Mouse (Mus musculus): ENCODE data around the gene Krt31. TPM values are rescaled to one million over a fixed set of nuclear protein-coding genes. Genes with fewer than 3 reads are reported as not detected.

The Krt31 gene
- polyA plus RNA-seq (2012; rRNA removed) = not detected in 2 replicates

DNA sequence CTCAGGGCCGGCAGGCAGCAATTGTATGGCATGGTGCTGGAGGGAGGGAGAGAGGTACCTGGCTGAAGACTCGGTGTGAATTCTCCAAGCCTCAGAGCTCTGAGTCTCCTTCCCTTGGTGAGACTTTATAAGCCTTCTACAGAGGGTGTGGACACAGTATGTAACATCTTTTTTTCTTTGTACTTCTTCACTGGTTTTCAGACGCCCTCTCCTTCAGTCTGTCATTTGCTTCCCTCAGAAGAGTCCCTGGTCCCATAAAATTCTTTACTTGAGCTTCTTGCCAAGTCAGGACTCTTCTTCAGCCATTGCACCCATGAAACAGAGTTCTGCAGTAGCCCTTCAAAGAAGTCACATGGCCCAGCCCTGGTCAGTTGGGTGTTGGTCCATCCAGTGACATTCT is at the start of gene Krt31:
Krt31 (minus strand) TSS at position 101 of the 400 bp plus-strand sequence.

GRCm38 (mm10) chr11:100096141-100096540 is 45.8 kb upstream of the Krt31 start, which contains the start of gene Krt35:
TSS of gene Krt35 (minus strand) at chr11:100096241.

DNA sequence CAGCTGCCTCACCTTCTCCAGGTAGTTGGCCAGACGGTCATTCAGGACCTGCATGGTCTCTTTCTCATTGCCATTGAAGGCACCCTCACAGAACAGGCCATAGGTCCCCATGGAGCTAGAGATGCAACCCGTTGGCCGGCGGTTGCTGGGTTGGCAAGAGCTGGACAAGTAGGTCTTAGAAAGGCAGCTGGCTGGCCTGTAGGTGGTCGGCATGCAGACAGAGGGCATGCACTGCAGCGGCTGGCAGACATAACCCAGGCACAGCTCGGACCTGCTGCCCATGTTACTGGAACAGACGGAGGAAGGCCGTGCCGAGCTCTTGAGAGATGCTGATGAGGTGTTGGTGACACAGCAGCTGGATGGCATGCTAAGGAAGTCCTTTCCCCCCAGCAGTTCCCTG is 37.5 kb upstream of the Krt31 start, which contains the start of gene Krt32:
Krt32 (minus strand) TSS at position 366 of the 400 bp plus-strand sequence.

GRCm38 (mm10) chr11:100041454-100041853 is 8.9 kb downstream of the Krt31 start, which contains the start of gene Krt34:
TSS of gene Krt34 (minus strand) at chr11:100041554.

DNA sequence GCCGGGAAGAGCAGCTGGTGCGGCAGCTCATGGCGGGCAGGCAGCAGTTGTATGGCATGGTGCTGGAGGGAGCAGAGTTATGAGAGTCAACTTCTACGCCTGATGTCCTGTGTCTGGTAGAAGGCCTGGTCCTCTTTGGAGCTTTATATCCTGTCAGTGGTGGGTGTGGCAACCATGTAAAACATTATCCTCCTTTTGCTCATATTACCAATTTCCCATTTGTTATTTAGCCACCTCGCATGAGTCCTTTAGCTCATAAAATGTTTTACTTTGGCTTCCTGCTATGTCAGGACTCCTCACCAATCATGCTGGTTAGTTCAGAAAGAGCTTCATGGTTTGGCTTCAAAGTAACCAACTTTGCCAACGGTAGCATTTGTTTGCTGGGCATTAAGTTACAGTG is 20.6 kb downstream of the Krt31 start, which contains the start of gene Krt33b:
Krt33b (minus strand) TSS at position 101 of the 400 bp plus-strand sequence.

GRCm38 (mm10) chr11:100016112-100016511 is 34.2 kb downstream of the Krt31 start, which contains the start of gene Krt33a:
TSS of gene Krt33a (minus strand) at chr11:100016212.

Other genes with a start within 250 kb of the Krt31 start
- gene Gm11554, start 246.1 kb downstream of the Krt31 start, polyA plus RNA-seq (2012; rRNA removed) = not detected in 2 replicates
- gene Krtap4-13, start 240.7 kb downstream of the Krt31 start, polyA plus RNA-seq (2012; rRNA removed) = not detected in 2 replicates
- gene Gm11564, start 234.9 kb downstream of the Krt31 start, polyA plus RNA-seq (2012; rRNA removed) = not detected in 2 replicates
- not detected in 2 replicates for gene 2300003K06Rik, start 212.5 kb downstream of the Krt31 start, polyA plus RNA-seq (2012; rRNA removed)
- 0.09 and 0.10 TPM in 2 replicates for gene Krtap4-16, start 198.9 kb downstream of the Krt31 start, polyA plus RNA-seq (2012; rRNA removed)
- not detected in 2 replicates for gene Gm11568, start 192.6 kb downstream of the Krt31 start, polyA plus RNA-seq (2012; rRNA removed)
- gene Gm11559, start 186.1 kb downstream of the Krt31 start, polyA plus RNA-seq (2012; rRNA removed) = not detected in 2 replicates
- gene Krtap9-1, start 177.2 kb downstream of the Krt31 start, polyA plus RNA-seq (2012; rRNA removed) = not detected in 2 replicates
- not detected in 2 replicates for gene Gm11567, start 171.4 kb downstream of the Krt31 start, polyA plus RNA-seq (2012; rRNA removed)
- gene Krtap31-1, start 142.6 kb downstream of the Krt31 start, polyA plus RNA-seq (2012; rRNA removed) = not detected in 2 replicates
- not detected in 2 replicates for gene Gm11565, start 135.8 kb downstream of the Krt31 start, polyA plus RNA-seq (2012; rRNA removed)
- gene Krtap31-2, start 114.3 kb downstream of the Krt31 start, polyA plus RNA-seq (2012; rRNA removed) = not detected in 2 replicates
- not detected in 2 replicates for gene Krtap9-5, start 102.1 kb downstream of the Krt31 start, polyA plus RNA-seq (2012; rRNA removed)
- not detected in 2 replicates for gene Krtap29-1, start 71.5 kb downstream of the Krt31 start, polyA plus RNA-seq (2012; rRNA removed)
- not detected in 2 replicates for gene Krtap16-1, start 64.0 kb downstream of the Krt31 start, polyA plus RNA-seq (2012; rRNA removed)
- gene Krtap17-1, start 56.6 kb downstream of the Krt31 start, polyA plus RNA-seq (2012; rRNA removed) = not detected in 2 replicates
- gene Krt33a, start 34.3 kb downstream of the Krt31 start, polyA plus RNA-seq (2012; rRNA removed) = not detected in 2 replicates
- not detected in 2 replicates for gene Krt33b, start 20.7 kb downstream of the Krt31 start, polyA plus RNA-seq (2012; rRNA removed)
- gene Krt34, start 9.0 kb downstream of the Krt31 start, polyA plus RNA-seq (2012; rRNA removed) = not detected in 2 replicates
- not detected in 2 replicates for gene Krt32, start 37.7 kb upstream of the Krt31 start, polyA plus RNA-seq (2012; rRNA removed)
- gene Krt35, start 45.7 kb upstream of the Krt31 start, polyA plus RNA-seq (2012; rRNA removed) = not detected in 2 replicates
- gene Krt36, start 55.1 kb upstream of the Krt31 start, polyA plus RNA-seq (2012; rRNA removed) = not detected in 2 replicates
- gene Krt13, start 71.0 kb upstream of the Krt31 start, polyA plus RNA-seq (2012; rRNA removed) = 0.03 TPM in 1 of 2 replicates, not detected in the other
- gene Krt15, start 85.4 kb upstream of the Krt31 start, polyA plus RNA-seq (2012; rRNA removed) = 0.07 and 0.50 TPM in 2 replicates
- gene Krt19, start 98.1 kb upstream of the Krt31 start, polyA plus RNA-seq (2012; rRNA removed) = 1.4 and 4.5 TPM in 2 replicates
- gene Krt9, start 142.7 kb upstream of the Krt31 start, polyA plus RNA-seq (2012; rRNA removed) = not detected in 2 replicates
- gene Krt14, start 157.0 kb upstream of the Krt31 start, polyA plus RNA-seq (2012; rRNA removed) = 0.17 and 0.45 TPM in 2 replicates
- gene Krt16, start 198.4 kb upstream of the Krt31 start, polyA plus RNA-seq (2012; rRNA removed) = not detected in 2 replicates
- 0.05 and 0.21 TPM in 2 replicates for gene Krt17, start 210.5 kb upstream of the Krt31 start, polyA plus RNA-seq (2012; rRNA removed)
- not detected in 2 replicates for gene Krt42, start 219.3 kb upstream of the Krt31 start, polyA plus RNA-seq (2012; rRNA removed)

Measured in liver, embryonic 14 days (tissue).